Mouse (Mus musculus) lung, adult 2 months (tissue): ENCODE data around the gene Zfp964.
"Not testable (repeated sequence)": the region's sequence is repeated elsewhere in the genome, so short reads cannot be mapped to it uniquely, and the experiment has no call there.

Experiments
- CTCF ChIP-seq: fragments of 200-500 bp; IDR thresholded peaks from 2 replicates; pipeline ENCODE4 v1.5.1; 2011; ENCODE audit warnings: mild to moderate bottlenecking, low read length, control low read depth; ENCODE audit not compliant: insufficient read depth
- POLR2A ChIP-seq: fragments of 200-500 bp; IDR thresholded peaks from 2 replicates; pipeline ENCODE4 v1.6.1; 2011; ENCODE audit warnings: low read depth, mild to moderate bottlenecking, control low read depth, low read length, borderline replicate concordance; ENCODE audit errors: extremely low read depth

GRCm38 (mm10) chr8:69710624-69711023, 56.3 kb downstream of the Zfp964 start, which contains the start of gene Zfp869:
- TF ChIP-seq CTCF, POLR2A: not testable (repeated sequence)
